Mouse (Mus musculus) spleen, adult 2 months (tissue): Measurements from ENCODE around the gene Tmem40.

Experiments used
- CTCF ChIP-seq: fragments of 200-500 bp; IDR thresholded peaks from 2 replicates; pipeline ENCODE4 v1.5.1; 2011; ENCODE audit warnings: mild to moderate bottlenecking, inconsistent platforms; ENCODE audit not compliant: insufficient read depth, insufficient read length, insufficient replicate concordance; ENCODE audit errors: extremely low read depth
- POLR2A ChIP-seq: fragments of 200-500 bp; IDR thresholded peaks from 2 replicates; pipeline ENCODE4 v1.6.1; 2011; ENCODE audit warnings: low read depth, low read length, inconsistent platforms

DNA sequence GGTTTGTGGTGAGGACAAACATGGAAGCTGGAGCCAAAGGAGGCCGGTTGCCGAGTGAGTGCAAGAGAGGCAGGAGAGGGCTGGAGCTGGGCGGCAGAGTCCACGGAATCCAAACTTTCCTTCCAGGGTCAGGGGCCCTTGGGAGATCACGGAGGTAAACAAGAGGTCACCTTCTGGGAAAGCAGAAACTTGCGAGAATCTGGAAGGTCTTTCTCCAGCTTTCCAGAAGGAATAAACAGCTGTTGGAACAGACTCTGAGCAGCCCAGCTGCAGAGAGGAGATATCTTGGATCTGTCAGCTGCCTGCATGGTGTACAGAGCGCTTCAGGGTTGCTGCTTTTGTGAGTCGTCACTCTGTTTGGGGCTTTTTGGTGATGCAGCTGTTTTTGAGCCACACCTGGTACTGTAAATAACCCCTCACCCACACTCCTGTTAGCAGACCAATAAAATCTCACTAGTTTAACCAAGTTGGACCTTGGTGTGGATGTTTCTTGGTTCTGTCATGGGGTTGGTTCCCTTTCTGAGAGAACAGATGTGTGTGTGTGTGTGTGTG, 45.0 kb downstream of the Tmem40 start:
- TF ChIP-seq POLR2A (no peak), CTCF (no peak)
